Mouse (Mus musculus) MEL (cell line): ENCODE data around the gene Gmip.

Source experiments
- CHD2 ChIP-seq: IDR thresholded peaks from 2 replicates; pipeline ENCODE4 v1.6.1; 2011; ENCODE audit warnings: low read length, improper control_type of control experiment
- CTCF ChIP-seq, 3 experiments: IDR thresholded peaks in 2 of 3; conservative IDR thresholded peaks in 1 of 3; 2 replicates each; pipeline ENCODE4 v1.5.1; 2011 to 2012; ENCODE audit warnings: low read length in 3 of 3, low read depth in 2 of 3, mild to moderate bottlenecking in 2 of 3, improper control_type of control experiment in 1 of 3, inconsistent platforms in 1 of 3, mixed read lengths in 1 of 3, moderate library complexity in 1 of 3; ENCODE audit not compliant: control insufficient read depth in 1 of 3, insufficient read depth in 1 of 3, poor library complexity in 1 of 3, severe bottlenecking in 1 of 3
- EP300 ChIP-seq, 2 experiments: IDR thresholded peaks; 2 replicates each; pipeline ENCODE4 v1.6.1; 2011; ENCODE audit warnings: improper control_type of control experiment in 2 of 2, low read length in 2 of 2, low read depth in 1 of 2, mild to moderate bottlenecking in 1 of 2
- TCF12 ChIP-seq: IDR thresholded peaks from 2 replicates; pipeline ENCODE4 v1.6.1; 2014; ENCODE audit warnings: low read depth, mild to moderate bottlenecking, inconsistent platforms, low read length, improper control_type of control experiment, moderate library complexity
- USF2 ChIP-seq, 2 experiments: IDR thresholded peaks; 2 replicates each; pipeline ENCODE4 v1.6.1; 2011 to 2012; ENCODE audit warnings: improper control_type of control experiment in 2 of 2, low read length in 2 of 2, borderline replicate concordance in 1 of 2, inconsistent platforms in 1 of 2, low read depth in 1 of 2, mild to moderate bottlenecking in 1 of 2; ENCODE audit not compliant: insufficient read depth in 1 of 2

DNA sequence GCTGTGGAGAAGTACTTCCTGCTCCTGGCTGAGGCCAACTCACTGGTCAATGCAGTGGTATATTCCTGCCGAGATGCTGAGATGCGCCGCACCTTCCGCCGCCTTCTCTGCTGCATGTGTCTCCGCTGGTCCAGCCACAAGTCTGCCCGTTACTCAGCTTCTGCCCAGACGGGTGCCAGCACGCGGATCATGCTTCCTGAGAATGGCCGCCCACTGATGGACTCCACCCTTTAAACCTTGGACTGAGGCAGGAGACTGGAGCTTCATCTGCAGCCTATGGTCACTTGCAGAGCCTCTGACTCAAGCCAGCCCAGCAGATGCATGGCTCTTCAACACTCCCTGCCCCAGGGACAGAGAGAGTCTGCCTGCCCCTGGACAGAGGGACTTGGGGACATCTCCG lies 17.9 kb downstream of the Gmip start:
- TF ChIP-seq USF2 (IDR thresholded peaks at IDR 0.05; ENCODE audit: borderline replicate concordance in 1 of 2, insufficient read depth in 1 of 2, low read depth in 1 of 2, low read length in 2 of 2) (no peak), CTCF (IDR thresholded peaks at IDR 0.05 in 2 of 3, conservative IDR thresholded peaks at IDR 0.05 in 1 of 3; ENCODE audit: control insufficient read depth in 1 of 3, insufficient read depth in 1 of 3, low read depth in 2 of 3, low read length in 3 of 3, poor library complexity in 1 of 3, severe bottlenecking in 1 of 3) (no peak), TCF12 (no peak), CHD2 (no peak), EP300 (IDR thresholded peaks at IDR 0.05; ENCODE audit: low read depth in 1 of 2, low read length in 2 of 2) (no peak)
